Mouse (Mus musculus) lung, postnatal 4 days (tissue): ENCODE measurements around the gene Hamp2.
"Not testable (repeated sequence)": the region's sequence is repeated elsewhere in the genome, so short reads cannot be mapped to it uniquely, and the experiment has no call there.

ENCODE experiments used
- DNase-seq, 2 experiments: peaks; one replicate each; pipeline ENCODE4 v3.0.0; 2021

Hamp2 gene

DNA sequence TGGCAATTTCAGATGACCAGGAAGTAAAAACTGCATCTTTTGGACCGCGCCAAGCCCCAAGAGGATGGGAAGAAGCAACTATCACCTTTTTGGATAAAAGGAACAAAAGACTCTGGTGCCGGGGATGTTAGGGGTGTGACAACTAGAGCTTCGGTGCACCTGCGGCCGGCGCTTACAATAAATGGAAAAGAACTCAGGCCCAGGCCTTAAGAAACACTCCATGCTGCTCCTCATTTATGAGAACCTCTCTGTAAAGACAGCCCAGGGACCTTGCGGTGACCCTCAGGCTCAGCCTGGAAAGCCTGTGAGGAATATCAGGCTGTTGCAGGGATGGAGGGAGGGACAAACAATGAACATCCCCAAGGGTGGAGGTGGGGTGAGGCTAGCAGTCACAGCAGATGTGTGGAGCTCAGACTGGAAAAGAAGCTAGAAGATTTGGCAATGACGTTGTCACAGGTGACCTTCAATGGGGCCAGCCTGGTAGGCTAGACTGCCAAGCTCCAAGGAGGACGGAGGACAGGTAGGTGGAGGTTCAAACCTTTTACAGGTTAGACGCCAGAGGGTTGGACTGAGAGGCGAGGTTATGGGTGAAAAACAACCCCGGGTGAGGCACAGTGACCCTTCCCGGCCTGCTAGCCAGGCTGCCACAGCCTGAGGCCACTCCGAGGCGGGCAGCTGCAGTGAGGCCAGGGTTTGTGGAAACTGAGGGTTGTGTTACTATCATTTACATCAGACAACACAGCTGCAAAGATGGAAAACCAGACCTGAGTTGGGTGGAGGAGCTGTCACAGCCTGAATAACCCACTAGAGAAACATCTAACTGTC lies 28.2 kb upstream of the Hamp2 start:
- DNase-seq, result no peak

DNA sequence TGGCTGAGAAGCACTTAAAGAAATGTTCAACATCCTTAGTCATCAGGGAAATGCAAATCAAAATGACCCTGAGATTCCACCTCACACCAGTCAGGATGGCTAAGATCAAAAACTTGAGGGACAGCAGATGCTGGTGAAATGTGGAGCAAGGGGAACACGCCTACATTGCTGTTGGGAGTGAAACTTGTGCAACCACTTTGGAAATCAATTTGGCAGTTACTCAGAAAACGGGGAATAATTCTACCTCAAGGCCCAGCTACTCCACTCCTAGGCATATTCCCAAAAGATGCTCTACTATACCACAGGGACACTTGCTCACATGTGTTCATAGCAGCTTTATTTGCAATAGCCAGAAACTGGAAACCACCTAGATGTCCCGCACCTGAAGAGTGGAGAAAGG lies 25.4 kb upstream of the Hamp2 start:
- DNase-seq, result not testable (repeated sequence)

DNA sequence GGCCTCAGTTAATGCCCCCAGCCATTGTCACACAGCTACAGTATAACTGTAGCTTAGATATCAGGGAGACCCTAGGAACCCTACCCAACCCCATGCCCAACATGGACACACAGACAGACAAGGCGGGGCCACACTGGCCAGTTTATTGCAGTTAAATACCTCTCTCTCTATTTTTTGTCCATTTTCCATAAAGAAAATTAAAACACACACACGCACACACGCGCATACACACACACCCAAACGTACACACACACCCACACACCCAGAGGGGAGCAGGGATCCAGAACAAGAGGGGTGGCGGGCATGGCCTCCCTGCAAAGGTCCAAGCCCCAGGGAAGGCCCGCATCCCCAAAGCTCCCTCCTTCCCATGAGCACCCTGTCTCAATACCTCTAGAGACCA lies 21.4 kb upstream of the Hamp2 start:
- DNase-seq, result peak in 1 of 2 experiments; percentile 11

DNA sequence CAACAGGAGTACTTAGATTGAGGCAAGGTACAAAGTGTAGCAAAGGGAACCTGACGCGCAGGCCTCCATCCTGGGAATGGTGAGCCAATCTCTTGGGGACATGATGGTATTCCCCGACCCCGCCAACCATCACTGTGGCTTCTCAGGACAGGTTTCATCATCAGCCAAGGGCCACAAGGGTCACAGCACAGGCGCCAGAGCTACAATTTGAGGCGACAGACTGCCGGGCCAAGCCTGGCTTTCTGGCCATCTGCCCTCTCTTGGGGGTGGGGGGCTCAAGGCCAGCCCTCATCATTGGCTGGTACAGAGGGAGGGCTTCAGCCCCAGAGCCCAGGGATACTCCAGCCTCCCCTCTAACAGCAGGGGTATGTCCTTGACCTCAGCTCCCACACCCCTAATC lies 21.0 kb upstream of the Hamp2 start:
- DNase-seq, result peak in 1 of 2 experiments; percentile 45

DNA sequence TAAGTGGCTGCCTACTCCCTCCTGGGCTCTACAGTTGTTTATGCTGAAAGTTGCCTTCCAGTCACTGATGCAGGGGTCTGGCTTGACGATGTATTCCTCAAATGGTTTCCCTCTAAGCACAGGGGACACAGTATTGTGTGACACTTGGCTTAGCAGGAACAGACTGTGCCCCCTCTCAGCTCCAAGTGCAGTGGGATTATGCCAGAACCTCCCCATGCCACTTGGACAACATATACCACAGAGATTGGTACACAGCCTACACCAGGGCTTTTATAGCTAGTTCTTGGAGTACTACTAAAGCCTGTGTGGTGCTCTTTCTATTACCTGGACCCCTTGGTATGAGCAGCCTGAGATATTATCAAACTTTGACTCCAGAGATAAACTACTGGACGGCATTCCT lies 20.2 kb upstream of the Hamp2 start:
- peak in 1 of 2 experiments; percentile 13 for DNase-seq

DNA sequence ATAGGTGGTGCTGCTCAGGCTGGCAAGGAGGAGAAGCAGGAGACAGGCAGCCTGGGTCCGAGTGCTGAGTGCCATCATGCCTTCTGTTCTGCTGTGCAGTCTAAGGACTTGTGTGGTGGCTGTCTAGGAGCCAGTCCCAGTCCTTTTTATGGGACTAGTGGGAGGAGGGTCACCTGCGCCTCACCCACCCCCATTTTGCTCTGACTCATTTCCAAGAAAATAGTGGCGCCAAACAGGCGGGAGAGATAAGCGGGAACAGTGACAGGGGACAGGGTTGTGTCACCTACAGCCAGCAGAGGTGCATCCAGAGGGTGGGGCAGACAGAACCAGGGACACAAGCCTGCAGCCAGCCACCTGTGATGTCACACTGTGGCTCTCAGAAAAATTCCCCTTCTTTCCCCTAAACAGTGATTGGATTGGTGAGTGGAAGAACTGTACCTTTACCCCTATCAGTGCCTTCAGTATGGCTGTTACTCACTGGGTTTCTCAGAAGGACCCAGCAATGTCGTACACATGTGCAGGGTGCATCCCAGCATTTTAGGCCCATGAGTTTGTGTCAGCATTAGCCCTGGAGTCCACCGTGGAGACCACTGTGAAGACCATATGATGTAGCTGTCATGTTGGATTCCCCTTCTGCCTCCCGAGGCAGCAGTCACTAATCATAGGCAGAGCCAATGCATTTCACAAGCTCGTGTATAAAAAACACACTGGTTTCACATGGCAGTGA lies 19.6 kb upstream of the Hamp2 start, which contains the start of gene Hamp:
Gene Hamp (minus strand): TSS at position 124 of the 727 bp plus-strand sequence.
- peak in 1 of 2 experiments; percentile 16 for DNase-seq

DNA sequence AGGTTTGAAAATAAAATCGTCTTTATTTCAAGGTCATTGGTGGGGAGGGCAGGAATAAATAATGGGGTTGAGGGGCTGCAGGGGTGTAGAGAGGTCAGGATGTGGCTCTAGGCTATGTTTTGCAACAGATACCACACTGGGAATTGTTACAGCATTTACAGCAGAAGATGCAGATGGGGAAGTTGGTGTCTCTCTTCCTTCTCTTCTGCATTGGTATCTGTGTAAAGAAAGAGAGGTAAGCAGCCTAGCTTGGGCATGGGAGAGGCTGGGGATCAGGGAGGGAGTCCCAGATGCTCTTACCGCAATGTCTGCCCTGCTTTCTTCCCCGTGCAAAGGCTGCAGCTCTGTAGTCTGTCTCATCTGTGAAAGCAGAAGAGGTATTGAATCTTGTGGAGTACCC lies 17.9 kb upstream of the Hamp2 start:
- not testable (repeated sequence) for DNase-seq

DNA sequence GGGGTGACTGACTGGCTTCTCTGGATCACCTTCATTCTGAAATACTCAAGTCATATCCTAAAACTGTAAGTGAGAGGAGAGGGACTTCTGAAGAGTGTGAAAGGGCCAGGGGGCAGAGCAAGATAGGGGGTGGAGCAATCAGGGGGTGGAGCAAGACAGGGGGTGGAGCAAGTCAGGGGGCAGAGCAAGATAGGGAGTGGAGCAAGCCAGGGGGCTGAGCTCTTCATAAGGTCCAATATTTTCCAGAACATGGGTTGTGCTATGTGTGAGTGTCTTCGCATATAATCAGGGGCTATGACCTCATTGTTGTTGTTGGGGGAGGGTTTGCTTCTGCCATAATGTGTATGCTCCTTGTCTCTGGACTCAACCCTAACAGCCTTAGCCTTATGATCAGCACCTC lies 15.6 kb upstream of the Hamp2 start:
- not testable (repeated sequence) for DNase-seq

DNA sequence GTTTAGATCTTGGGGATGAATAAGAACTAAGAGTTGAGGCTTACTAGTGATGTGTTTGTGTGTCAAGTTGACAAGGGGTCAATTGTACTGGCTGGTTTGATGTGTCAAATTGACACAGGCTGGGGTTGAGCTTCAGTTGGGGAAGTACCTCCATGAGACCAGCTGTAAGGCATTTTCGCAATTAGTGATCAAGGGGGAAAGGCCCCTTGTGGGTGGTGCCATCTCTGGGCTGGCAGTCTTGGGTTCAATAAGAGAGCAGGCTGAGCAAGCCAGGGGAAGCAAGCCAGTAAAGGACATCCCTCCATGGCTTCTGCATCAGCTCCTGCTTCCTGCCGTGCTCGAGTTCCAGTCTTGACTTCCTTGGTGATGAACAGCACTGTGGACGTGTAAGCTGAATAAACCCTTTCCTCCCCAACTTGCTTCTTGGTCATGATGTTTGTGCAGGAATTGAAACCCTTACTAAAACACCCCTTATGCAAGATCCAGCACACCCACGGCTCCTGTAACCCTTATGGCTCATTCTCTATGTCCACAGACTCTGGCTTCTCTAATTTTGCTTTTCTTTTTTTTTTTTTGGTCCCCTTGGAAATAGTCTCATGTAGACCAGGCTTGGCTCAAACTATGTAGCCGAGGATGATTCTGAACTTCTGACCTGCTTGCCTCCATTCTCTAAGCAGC lies 11.1 kb upstream of the Hamp2 start:
- DNase-seq, result peak; percentile 23 to 26

DNA sequence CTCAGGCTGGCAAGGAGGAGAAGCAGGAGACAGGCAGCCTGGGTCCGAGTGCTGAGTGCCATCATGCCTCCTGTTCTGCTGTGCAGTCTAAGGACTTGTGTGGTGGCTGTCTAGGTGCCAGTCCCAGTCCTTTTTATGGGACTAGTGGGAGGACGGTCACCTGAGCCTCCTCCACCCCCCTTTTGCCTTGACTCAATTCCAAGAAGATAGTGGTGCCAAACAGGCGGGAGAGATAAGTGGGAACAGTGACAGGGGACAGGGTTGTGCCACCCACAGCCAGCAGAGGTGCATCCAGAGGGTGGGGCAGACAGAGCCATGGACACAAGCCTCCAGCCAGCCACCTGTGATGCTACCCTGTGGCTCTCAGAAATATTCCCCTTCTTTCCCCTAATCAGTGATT lies 410 bp downstream of the Hamp2 start:
- DNase-seq, result no peak

DNA sequence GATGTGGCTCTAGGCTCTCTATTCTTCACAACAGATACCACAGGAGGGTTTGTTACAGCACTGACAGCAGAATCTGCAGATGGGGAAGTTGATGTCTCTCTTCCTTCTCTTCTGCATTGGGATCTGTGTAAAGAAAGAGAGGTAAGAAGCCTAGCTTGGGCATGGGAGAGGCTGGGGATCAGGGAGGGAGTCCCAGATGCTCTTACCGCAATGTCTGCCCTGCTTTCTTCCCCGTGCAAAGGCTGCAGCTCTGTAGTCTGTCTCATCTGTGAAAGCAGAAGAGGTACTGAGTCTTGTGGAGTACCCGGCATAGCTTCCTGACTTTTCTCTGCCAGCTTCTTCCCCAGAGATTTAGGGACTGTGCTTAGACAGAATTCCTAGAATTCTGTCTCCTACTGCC lies 2.0 kb downstream of the Hamp2 start:
- DNase-seq, result not testable (repeated sequence)

DNA sequence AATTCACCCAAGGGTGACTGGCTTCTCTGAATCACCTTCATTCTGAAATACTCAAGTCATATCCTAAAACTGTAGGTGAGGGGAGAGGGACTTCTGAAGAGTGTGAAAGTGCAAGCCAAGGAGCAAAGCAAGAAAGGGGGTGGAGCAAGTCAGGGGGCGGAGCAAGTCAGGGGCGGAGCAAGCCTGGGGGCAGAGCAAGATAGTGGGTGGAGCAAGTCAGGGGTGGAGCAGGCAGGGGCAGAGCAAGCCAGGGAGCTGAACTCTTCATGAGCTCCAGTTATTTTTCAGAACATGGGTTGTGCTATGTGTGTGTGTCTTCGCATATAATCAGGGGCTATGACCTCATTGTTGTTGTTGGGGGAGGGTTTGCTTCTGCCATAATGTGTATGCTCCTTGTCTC lies 4.3 kb downstream of the Hamp2 start:
- peak in 1 of 2 experiments; percentile 20 for DNase-seq

DNA sequence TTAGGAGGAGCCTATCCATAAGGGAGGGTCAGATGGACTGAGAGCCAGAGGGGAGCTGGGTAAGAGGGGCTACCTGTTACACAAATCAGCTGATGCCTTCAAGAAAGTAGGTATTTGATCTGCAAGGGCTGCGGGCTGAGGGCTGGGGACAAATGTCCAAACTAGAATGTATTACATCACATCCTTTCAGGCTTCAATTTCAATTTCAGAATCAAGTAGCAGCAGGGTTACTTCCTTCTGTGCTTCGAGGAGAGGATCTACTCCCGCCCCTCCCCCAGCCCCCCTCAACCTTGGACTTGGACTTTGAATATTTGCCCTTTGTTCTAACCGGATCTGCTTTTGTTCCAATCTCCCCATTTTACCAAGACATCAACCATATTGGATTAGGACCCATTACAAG lies 7.3 kb downstream of the Hamp2 start:
- no peak for DNase-seq

DNA sequence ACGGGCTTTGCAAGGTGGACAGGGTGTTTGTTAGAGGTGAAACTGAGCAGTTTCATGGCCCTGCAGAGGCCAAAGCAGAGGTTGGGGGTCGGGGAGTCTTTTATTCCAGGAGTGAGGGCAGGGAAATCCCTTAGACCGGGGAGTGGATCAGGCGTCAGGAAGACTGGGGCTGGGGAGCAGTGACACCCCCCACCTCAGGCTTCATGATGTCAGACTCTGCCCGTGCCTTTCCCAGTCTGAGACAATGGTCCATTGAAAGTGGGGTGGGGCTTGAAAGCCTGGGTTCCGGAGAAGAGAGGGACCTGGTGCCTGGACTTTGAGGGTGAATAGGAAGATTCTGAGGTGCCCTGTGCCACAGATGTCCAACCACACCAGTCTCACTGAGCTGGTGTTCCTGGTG lies 7.8 kb downstream of the Hamp2 start:
- DNase-seq, result no peak

DNA sequence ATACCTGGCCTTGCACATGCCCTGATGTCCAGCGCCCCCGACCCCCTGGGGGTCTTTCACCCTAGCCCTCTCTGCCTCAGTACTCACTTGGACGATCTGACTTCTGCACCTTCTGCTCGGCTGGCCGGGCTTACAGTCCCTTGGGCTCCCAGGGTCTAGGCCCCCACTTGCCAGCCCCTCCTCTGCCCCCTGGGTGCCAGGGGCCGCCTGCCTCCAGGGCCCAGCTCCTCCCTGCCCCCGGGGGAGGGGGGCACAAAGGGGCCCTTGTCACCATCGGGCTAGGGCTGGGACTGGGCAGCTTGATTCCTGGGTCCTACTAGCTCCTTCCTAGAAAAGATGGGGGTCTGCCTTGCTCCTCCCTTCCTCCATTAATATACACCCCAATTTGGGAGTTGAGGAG lies 9.7 kb downstream of the Hamp2 start, which contains the start of gene Mag:
Gene Mag (minus strand): TSS at position 142 of the 400 bp plus-strand sequence.
- DNase-seq, result no peak

DNA sequence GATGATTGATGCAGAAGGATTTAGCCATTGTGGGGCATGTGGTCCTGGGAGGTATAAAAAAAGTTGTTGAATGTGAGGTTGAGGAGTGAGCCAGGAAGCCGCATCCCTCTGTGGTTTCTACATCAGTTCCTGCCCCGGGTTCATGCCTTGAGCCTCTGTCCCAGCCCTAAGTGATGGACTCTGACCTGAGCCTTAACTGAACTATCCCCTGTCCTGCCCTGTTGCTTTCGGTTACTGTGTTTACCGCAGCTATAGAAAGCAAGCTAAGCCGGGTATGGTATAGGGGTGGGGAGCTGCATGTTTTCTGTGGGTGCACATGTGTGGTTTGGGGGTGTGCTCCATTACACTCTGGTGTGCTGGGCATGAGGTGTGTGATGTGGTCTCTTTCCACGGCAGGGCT lies 14.7 kb downstream of the Hamp2 start:
- no peak for DNase-seq

DNA sequence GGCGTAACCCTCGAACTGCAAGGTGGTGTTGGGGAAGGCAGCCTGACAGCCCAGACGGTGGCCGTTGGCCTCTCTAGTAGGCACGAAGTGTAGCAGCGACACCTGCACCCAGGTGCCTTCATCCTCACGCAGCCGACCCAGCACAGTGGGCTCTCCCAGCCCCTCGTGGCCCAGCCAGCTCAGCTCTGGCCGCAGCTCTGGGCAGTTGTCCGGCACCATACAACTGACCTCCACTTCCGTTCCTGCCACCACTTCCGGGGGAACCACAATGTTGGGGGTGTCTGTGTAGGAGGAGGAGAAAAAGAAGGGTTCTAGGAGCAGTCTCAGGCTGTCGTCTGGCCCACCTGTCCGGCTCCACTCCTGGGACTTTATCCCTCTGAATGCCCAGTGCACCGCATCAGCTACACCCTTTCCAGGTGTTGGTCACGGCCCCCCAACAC lies 15.5 kb downstream of the Hamp2 start:
- DNase-seq, result peak in 1 of 2 experiments; percentile 13

DNA sequence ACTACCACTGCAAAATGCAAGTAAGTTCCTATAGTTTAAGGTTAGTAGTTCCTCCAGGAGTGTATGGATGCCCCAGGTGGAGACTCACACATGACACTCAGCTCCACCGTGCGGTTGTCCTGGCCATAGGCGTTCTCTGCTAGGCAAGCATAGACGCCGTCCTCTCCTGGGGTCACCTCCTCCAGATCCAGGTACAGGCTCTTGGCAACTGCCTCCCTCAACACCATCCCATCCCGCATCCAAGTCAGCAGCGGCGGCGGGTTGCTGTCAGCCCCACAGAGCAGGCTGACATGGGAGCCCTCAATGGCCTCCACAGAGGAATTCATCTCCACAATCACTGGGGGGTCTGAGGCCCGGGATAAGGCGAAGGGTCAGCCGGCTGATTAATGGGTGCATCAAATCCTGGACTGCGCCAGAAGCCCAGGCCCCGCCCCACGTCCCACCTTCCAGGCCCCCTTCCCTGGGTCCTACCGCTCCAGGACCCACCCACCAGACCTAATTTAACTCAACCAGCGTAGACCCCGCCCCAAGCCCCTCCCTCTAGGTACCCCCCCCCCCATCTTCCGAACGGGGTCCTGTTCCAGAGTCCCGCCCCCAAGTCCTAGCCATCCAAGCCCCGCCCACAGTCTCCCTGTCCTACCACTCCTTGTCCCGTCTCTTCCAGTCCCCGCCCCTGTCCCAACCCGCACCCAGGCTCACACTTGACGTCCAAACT lies 16.0 kb downstream of the Hamp2 start:
- DNase-seq, result peak; percentile 43 to 59

DNA sequence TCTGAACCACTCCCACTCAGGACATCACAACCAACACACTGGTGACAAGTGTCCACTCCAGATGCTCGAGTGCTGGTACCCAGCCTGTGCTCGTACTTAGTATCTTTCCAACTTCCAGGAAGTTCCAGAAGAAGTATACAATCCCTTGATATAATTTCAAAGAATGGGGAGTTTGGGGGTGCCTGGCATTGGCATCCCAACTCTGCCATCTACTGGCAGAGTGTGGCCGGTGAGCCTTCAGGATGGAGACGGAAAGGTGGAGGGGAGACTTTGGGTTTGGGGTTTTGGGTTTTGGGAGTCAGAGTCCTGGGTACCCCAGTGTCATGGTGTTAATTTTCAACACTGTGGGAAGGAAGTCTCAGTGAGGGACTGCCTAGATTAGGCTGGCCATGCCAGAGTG lies 20.4 kb downstream of the Hamp2 start:
- DNase-seq, result peak in 1 of 2 experiments; percentile 29

DNA sequence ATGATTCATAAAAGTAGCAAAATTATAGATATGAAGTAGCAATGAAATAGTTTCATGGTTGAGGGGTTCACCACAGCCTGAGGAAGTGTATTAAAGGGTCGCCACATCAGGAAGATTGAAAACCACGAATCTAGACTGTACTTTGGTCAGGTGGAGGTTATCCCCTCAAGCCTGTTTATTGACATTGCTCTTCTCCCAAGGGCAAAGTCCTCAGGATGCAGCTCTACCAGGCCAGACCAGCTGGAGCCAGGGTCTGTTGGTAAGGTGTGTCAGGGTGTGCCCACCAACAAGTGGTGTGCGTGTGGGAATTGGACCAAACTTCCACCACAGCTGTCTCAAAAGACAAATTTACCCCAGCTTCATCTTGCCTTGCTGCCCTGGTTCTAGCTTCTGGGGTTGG lies 29.3 kb downstream of the Hamp2 start:
- DNase-seq, result no peak

DNA sequence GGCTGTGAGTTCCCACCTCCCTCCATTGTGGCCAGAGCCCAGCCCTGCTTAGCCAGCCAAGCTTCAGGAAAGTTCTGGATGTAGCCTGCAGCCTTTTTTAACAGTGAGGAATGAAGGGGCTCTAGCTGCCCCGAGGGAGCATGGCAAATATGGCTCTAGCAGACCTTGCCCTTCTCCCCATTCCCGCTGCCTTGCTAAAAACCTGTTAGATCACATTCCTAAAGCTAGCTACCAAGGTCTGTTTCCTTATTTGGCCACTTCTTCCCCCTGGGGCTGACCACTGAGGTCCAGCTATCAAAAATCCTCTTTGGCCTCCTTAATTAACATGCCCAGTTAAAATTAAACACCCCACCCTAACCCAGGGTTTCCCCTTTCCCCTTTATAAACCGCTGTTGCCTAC lies 32.0 kb downstream of the Hamp2 start:
- DNase-seq, result no peak

DNA sequence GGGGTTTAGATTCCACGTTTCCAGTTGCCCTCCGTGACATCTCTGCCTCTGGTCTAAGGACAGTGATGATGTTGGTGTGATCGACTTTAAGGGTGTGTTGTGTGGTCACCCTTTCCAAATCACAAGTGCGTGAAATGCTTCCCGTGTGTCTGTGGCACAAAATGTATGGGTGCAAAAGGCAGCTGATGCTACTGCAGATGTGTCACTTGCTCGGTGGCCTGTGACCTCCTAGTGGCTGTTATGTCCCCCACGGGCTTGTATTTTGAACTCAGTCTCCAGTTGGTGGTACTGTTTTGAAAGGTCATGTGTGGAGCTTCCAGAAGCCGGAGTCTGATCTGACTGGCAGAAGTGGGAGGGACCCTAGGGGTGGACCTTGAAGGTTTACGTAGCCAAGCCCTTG lies 32.7 kb downstream of the Hamp2 start:
- DNase-seq, result no peak

DNA sequence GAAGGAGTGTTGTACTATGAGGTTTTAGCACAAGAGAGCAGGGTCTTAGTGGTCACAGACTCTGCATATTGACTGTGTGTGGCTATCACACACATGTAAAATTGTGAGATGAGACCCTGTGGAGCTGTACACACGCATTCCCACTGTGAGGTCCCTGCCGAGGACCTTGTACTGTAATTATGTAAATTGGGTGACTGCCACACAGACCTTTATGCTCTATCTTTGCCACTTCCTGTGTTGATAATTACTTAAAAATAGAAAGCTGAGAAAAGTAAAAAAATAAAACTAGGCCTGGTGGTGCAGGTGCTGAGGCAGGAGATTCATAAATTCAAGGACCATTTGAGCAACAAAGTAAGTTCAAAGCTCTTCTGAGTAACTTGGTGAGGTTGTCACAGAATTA lies 33.8 kb downstream of the Hamp2 start:
- no peak for DNase-seq
